Comparison of ENCODE assay signal across 8 mouse cellular contexts in genomic region chr16:85133468-85133881, GRCm38 (mm10). TPM values are rescaled to one million over a fixed set of nuclear protein-coding genes. Genes with fewer than 3 reads are reported as not detected.
DNase-seq lines count a peak whose midpoint lies in the region; ATAC-seq and TF ChIP-seq lines count a peak whose summit lies in the region.

No protein-coding gene starts in this region.

- peak overlapping the region; percentile 61; the same call in 1 of the 2 replicates for H3K27ac ChIP-seq in layer of hippocampus, adult 2 months
- H3K27ac ChIP-seq in embryonic facial prominence, embryonic 14.5 days (replicated peaks; ENCODE audit: low read depth, low read length), result peak overlapping the region; percentile 83
- H3K27ac ChIP-seq in limb, embryonic 14.5 days (replicated peaks; ENCODE audit: low read depth, low read length), result peak overlapping the region; percentile 29; the same call in 1 of the 2 replicates

- H3K36me3 ChIP-seq in embryonic facial prominence, embryonic 14.5 days (ENCODE audit: control insufficient read depth, insufficient read depth, low read length), result no peaks in the 10 kb centered on the region
- no peaks in the 10 kb centered on the region for H3K36me3 ChIP-seq in limb, embryonic 14.5 days (ENCODE audit: control insufficient read depth, insufficient read depth, low read length)

- H3K9me3 ChIP-seq in embryonic facial prominence, embryonic 14.5 days (ENCODE audit: control insufficient read depth, low read length), result no peaks in the 10 kb centered on the region
- H3K9me3 ChIP-seq in limb, embryonic 14.5 days (ENCODE audit: control insufficient read depth, low read length), result no peaks in the 10 kb centered on the region

- ATAC-seq in embryonic facial prominence, embryonic 14.5 days (ENCODE audit: low read depth), result peak; percentile 84
- peak; percentile 71; the same call in 1 of the 2 replicates for ATAC-seq in limb, embryonic 14.5 days (ENCODE audit: low FRiP score, low read depth)

- WGBS in embryonic facial prominence, embryonic 14.5 days, result 21% methylated on average over 5 of the region's 5 CpGs
- 39% methylated on average over 5 of the region's 5 CpGs for WGBS in limb, embryonic 14.5 days

- no peak for TF ChIP-seq POLR2A in limb, embryonic 14.5 days (IDR thresholded peaks at IDR 0.05; ENCODE audit: borderline replicate concordance, extremely low read depth, insufficient read depth, insufficient read length)

- H3K4me2 ChIP-seq in embryonic facial prominence, embryonic 14.5 days (ENCODE audit: low read depth, low read length), result peak overlapping the region; percentile 41
- H3K4me2 ChIP-seq in limb, embryonic 14.5 days (replicated peaks; ENCODE audit: low read depth, low read length, severe bottlenecking), result no peak overlapping the region

- H3K4me1 ChIP-seq in embryonic facial prominence, embryonic 14.5 days (ENCODE audit: control insufficient read depth, insufficient read depth, low read length), result peaks cover 40% of the 10 kb centered on the region
- peaks cover 35% of the 10 kb centered on the region for H3K4me1 ChIP-seq in limb, embryonic 14.5 days (ENCODE audit: control insufficient read depth, insufficient read depth, low read length)

- no peaks in the 10 kb centered on the region for H3K27me3 ChIP-seq in embryonic facial prominence, embryonic 14.5 days (replicated peaks; ENCODE audit: control insufficient read depth, insufficient read depth, low read length)
- H3K27me3 ChIP-seq in limb, embryonic 14.5 days (ENCODE audit: control insufficient read depth, insufficient read depth, low read length), result no peaks in the 10 kb centered on the region

- no peak overlapping the region for H3K4me3 ChIP-seq in layer of hippocampus, adult 2 months
- H3K4me3 ChIP-seq in embryonic facial prominence, embryonic 14.5 days (ENCODE audit: low read depth, low read length), result 0 out of 2 replicates have a peak overlapping the region, but pooled peaks have one; percentile 4
- no peak overlapping the region for H3K4me3 ChIP-seq in limb, embryonic 14.5 days (replicated peaks; ENCODE audit: low read length)

- 0 out of 2 replicates have a peak, but pooled peaks have one; percentile 5 for TF ChIP-seq CTCF in layer of hippocampus, adult 2 months (conservative IDR thresholded peaks at IDR 0.05)

- DNase-seq in layer of hippocampus, adult 2 months (ENCODE audit: low spot score in 2 of 2), result no peak
- DNase-seq in layer of hippocampus, postnatal 25 days (ENCODE audit: extremely low spot score in 1 of 2, low spot score in 1 of 2), result no peak
- DNase-seq in embryonic facial prominence, embryonic 14.5 days (ENCODE audit: low spot score), result peak; percentile 93
- peak; percentile 61 to 66 for DNase-seq in heart, postnatal 36 days
- peak; percentile 73 for DNase-seq in limb, embryonic 14.5 days (ENCODE audit: low spot score)
- DNase-seq in ovary, postnatal 14 days (ENCODE audit: low spot score), result peak; percentile 27
- no peak for DNase-seq in spleen, adult 18-20 months
- no peak for DNase-seq in urinary bladder, postnatal 10 days (ENCODE audit: low spot score)

- intact Hi-C loops in heart, postnatal 36 days (cut with DNase I), result no loop called here

- H3K9ac ChIP-seq in embryonic facial prominence, embryonic 14.5 days (ENCODE audit: low read depth, low read length), result 0 out of 2 replicates have a peak overlapping the region, but pooled peaks have one; percentile 36
- no peak overlapping the region for H3K9ac ChIP-seq in limb, embryonic 14.5 days (ENCODE audit: low read depth, low read length, severe bottlenecking)

RNA-seq across cellular contexts. Expression of gene App, which starts 40.1 kb away (rescaled TPM):
- 1,000 to 10,000 TPM; 1,175 to 1,228 TPM for total RNA-seq in layer of hippocampus, adult 2 months (2021)
- 1,000 to 10,000 TPM; 1,211 to 1,267 TPM for total RNA-seq in layer of hippocampus, postnatal 25 days (2021)
- 239 and 259 TPM in 2 replicates for polyA plus RNA-seq in embryonic facial prominence, embryonic 14.5 days (2014; fragmentation: Nextera tagmentation; extraction: Ambion mirVana)
- total RNA-seq in heart, postnatal 36 days (2021), result 100 to 1,000 TPM; 144 to 157 TPM
- polyA plus RNA-seq in limb, embryonic 14.5 days (2012; rRNA removed), result 307 and 326 TPM in 2 replicates
- 206 and 221 TPM in 2 replicates for polyA plus RNA-seq in limb, embryonic 14.5 days (2014; fragmentation: Nextera tagmentation; extraction: Ambion mirVana)

Comparison
In these comparisons a context has a peak if more than half of its experiments do, and no peak if none do; other contexts are left out.
1. DNase-seq: peak in embryonic facial prominence, embryonic 14.5 days (single experiment), heart, postnatal 36 days (2 of 2), limb, embryonic 14.5 days (single experiment) and ovary, postnatal 14 days (single experiment); none in layer of hippocampus, adult 2 months (0 of 2), layer of hippocampus, postnatal 25 days (0 of 2), spleen, adult 18-20 months (0 of 2) and urinary bladder, postnatal 10 days (single experiment).
2. H3K27ac ChIP-seq: peak in every context shown above with its lines; median percentile 83 in embryonic facial prominence, embryonic 14.5 days; 61 in layer of hippocampus, adult 2 months; 29 in limb, embryonic 14.5 days.
3. RNA of gene App, which starts 40.1 kb away (total RNA-seq): 1,211 to 1,267 TPM in layer of hippocampus, postnatal 25 days and 1,175 to 1,228 TPM in layer of hippocampus, adult 2 months; 144 to 157 TPM in heart, postnatal 36 days; every median in the first group is over 4 times any median in the second.